Mouse (Mus musculus): ENCODE measurements around the gene Olfr328. TPM values are rescaled to one million over a fixed set of nuclear protein-coding genes. Genes with fewer than 3 reads are reported as not detected.

Gene Olfr328
- total RNA-seq, 2 experiments from 2014 or later: 0.12 to 0.13 TPM

Other genes starting within 250 kb of the Olfr328 start
- gene Zfp692, start 248.6 kb downstream of the Olfr328 start, total RNA-seq (2021): 10 to 100 TPM; 29.2 to 30.9 TPM
- gene Zfp672, start 225.3 kb downstream of the Olfr328 start, total RNA-seq (2021): 10 to 100 TPM; 49.1 to 51.0 TPM
- gene Sh3bp5l, start 224.9 kb downstream of the Olfr328 start, total RNA-seq (2021): 10 to 100 TPM; 52.9 to 56.2 TPM
- gene Lypd8, start 176.6 kb downstream of the Olfr328 start, total RNA-seq (2021): not detected
- gene 1810065E05Rik, start 134.5 kb downstream of the Olfr328 start, total RNA-seq (2021): not detected
- gene Gm12253, start 123.1 kb downstream of the Olfr328 start, total RNA-seq (2021): not detected
- not detected for gene Lypd9, start 102.7 kb downstream of the Olfr328 start, total RNA-seq (2021)
- not detected for gene Olfr30, start 93.4 kb downstream of the Olfr328 start, total RNA-seq (2021)
- gene Olfr332, start 63.1 kb downstream of the Olfr328 start, total RNA-seq (2021): not detected
- gene Olfr331, start 53.1 kb downstream of the Olfr328 start, total RNA-seq (2021): not detected
- gene Olfr330, start 20.8 kb downstream of the Olfr328 start, total RNA-seq (2021): not detected
- gene Olfr329-ps, start 9.2 kb downstream of the Olfr328 start, total RNA-seq (2021): not detected
- not detected for gene Olfr224, start 14.9 kb upstream of the Olfr328 start, total RNA-seq (2021)
- not detected for gene Olfr325, start 22.1 kb upstream of the Olfr328 start, total RNA-seq (2021)
- not detected for gene Olfr324, start 39.5 kb upstream of the Olfr328 start, total RNA-seq (2021)
- not detected for gene 2210407C18Rik, start 60.4 kb upstream of the Olfr328 start, total RNA-seq (2021)
- not detected for gene Olfr323, start 74.9 kb upstream of the Olfr328 start, total RNA-seq (2021)
- gene Trim58, start 84.8 kb upstream of the Olfr328 start, total RNA-seq (2021): not detected
- not detected for gene Olfr322, start 103.1 kb upstream of the Olfr328 start, total RNA-seq (2021)
- not detected for gene Olfr320, start 125.5 kb upstream of the Olfr328 start, total RNA-seq (2021)
- gene Olfr319, start 143.5 kb upstream of the Olfr328 start, total RNA-seq (2021): not detected
- not detected for gene Olfr318, start 168.4 kb upstream of the Olfr328 start, total RNA-seq (2021)
- under 1 TPM; 0.20 to 0.25 TPM for gene Olfr317, start 183.6 kb upstream of the Olfr328 start, total RNA-seq (2021)
- under 1 TPM; 0.61 to 0.77 TPM for gene Olfr316, start 197.1 kb upstream of the Olfr328 start, total RNA-seq (2021)
- not detected for gene Olfr315, start 217.6 kb upstream of the Olfr328 start, total RNA-seq (2021)
- gene Olfr314, start 227.3 kb upstream of the Olfr328 start, total RNA-seq (2021): not detected
- gene Fam183b, start 246.3 kb upstream of the Olfr328 start, total RNA-seq (2021): 1 to 10 TPM; 6.3 to 7.5 TPM

Data from layer of hippocampus, adult 2 months (tissue).